Mouse (Mus musculus) CH12.LX (cell line): Measurements from ENCODE around the gene Olfr155. TPM values are rescaled to one million over a fixed set of nuclear protein-coding genes. Genes with fewer than 3 reads are reported as not detected.

Source experiments
- DNase-seq: peaks from one replicate; pipeline ENCODE4 v3.0.0-alpha.2; 2013; ENCODE audit errors: extremely low read depth
- H3K27ac ChIP-seq: 2 replicates; pipeline ENCODE4 v1.5.1; 2012; ENCODE audit warnings: low read depth, mild to moderate bottlenecking, control low read depth, moderate library complexity; ENCODE audit not compliant: insufficient read depth
- H3K27me3 ChIP-seq: replicated peaks from 2 replicates; pipeline ENCODE3; 2012; ENCODE audit warnings: inconsistent platforms
- H3K36me3 ChIP-seq, 2 experiments: replicated peaks in 1 of 2; 2 replicates each; pipeline versions ENCODE3 to v1.6.1; 2012; ENCODE audit warnings: inconsistent platforms in 1 of 2, low read length in 1 of 2, mild to moderate bottlenecking in 1 of 2, mixed read lengths in 1 of 2, moderate library complexity in 1 of 2; ENCODE audit not compliant: control insufficient read depth in 1 of 2, insufficient read depth in 1 of 2
- H3K4me1 ChIP-seq, 2 experiments: 2 replicates each; pipeline ENCODE4 v1.6.1; 2012; ENCODE audit warnings: inconsistent platforms in 1 of 2, moderate library complexity in 1 of 2; ENCODE audit not compliant: insufficient read depth in 2 of 2, control insufficient read depth in 1 of 2
- H3K4me2 ChIP-seq: 2 replicates; pipeline ENCODE4 v1.6.1; 2012; ENCODE audit warnings: low read depth, mild to moderate bottlenecking, control low read depth; ENCODE audit not compliant: poor library complexity, insufficient read depth, severe bottlenecking
- H3K4me3 ChIP-seq, 3 experiments: fragments of 150-350 bp in 1 of 3; sonication (generic) in 1 of 3; replicated peaks in 1 of 3; 2 replicates each; pipeline versions ENCODE3 to v1.5.1; 2011 to 2012; ENCODE audit warnings: low read depth in 2 of 3, low read length in 2 of 3, mild to moderate bottlenecking in 2 of 3, moderate library complexity in 2 of 3, control low read depth in 1 of 3, improper control_type of control experiment in 1 of 3, inconsistent platforms in 1 of 3, mixed read lengths in 1 of 3; ENCODE audit not compliant: poor library complexity in 1 of 3
- H3K79me2 ChIP-seq: replicated peaks from 2 replicates; pipeline ENCODE4 v1.6.1; 2012; ENCODE audit warnings: mild to moderate bottlenecking, moderate library complexity; ENCODE audit not compliant: control insufficient read depth, poor library complexity, insufficient read depth, severe bottlenecking; ENCODE audit errors: extremely low read depth
- H3K9ac ChIP-seq: 2 replicates; pipeline ENCODE4 v1.6.1; 2012; ENCODE audit warnings: low read depth, mild to moderate bottlenecking, control low read depth, moderate library complexity; ENCODE audit not compliant: insufficient read depth
- H3K9me3 ChIP-seq: replicated peaks from 2 replicates; pipeline ENCODE3; 2012; ENCODE audit warnings: low read length, inconsistent platforms, mixed read lengths
- BHLHE40 ChIP-seq: IDR thresholded peaks from 2 replicates; pipeline ENCODE4 v1.6.1; 2011; ENCODE audit warnings: mild to moderate bottlenecking, low read depth, low read length, improper control_type of control experiment
- CHD2 ChIP-seq: IDR thresholded peaks from 2 replicates; pipeline ENCODE4 v1.6.1; 2011; ENCODE audit warnings: low read length, improper control_type of control experiment
- CTCF ChIP-seq, 2 experiments: IDR thresholded peaks in 1 of 2; conservative IDR thresholded peaks in 1 of 2; 2 replicates each; pipeline ENCODE4 v1.5.1; 2011 to 2012; ENCODE audit warnings: low read depth in 2 of 2, low read length in 2 of 2, improper control_type of control experiment in 1 of 2, inconsistent platforms in 1 of 2, mild to moderate bottlenecking in 1 of 2, moderate library complexity in 1 of 2
- E2F4 ChIP-seq: IDR thresholded peaks from 2 replicates; pipeline ENCODE4 v1.6.1; 2011; ENCODE audit warnings: low read depth, low read length, improper control_type of control experiment; ENCODE audit not compliant: insufficient replicate concordance
- ELF1 ChIP-seq: IDR thresholded peaks from 2 replicates; pipeline ENCODE4 v1.6.1; 2014; ENCODE audit warnings: low read depth, mild to moderate bottlenecking, inconsistent platforms, low read length, improper control_type of control experiment
- EP300 ChIP-seq: IDR thresholded peaks from 2 replicates; pipeline ENCODE4 v1.6.1; 2011; ENCODE audit warnings: low read length, improper control_type of control experiment
- HCFC1 ChIP-seq: IDR thresholded peaks from 2 replicates; pipeline ENCODE4 v1.6.1; 2012; ENCODE audit warnings: low read depth, mild to moderate bottlenecking, inconsistent platforms, low read length, improper control_type of control experiment
- IRF4 ChIP-seq: IDR thresholded peaks from 2 replicates; pipeline ENCODE4 v1.6.1; 2014; ENCODE audit warnings: low read depth, mild to moderate bottlenecking, inconsistent platforms, low read length, improper control_type of control experiment
- JUN ChIP-seq: IDR thresholded peaks from 2 replicates; pipeline ENCODE4 v1.6.1; 2011; ENCODE audit warnings: low read depth, mild to moderate bottlenecking, low read length, improper control_type of control experiment, moderate library complexity; ENCODE audit not compliant: insufficient read depth
- JUND ChIP-seq: conservative IDR thresholded peaks from 2 replicates; pipeline ENCODE4 v1.6.1; 2011; ENCODE audit warnings: low read depth, low read length, improper control_type of control experiment
- KAT2A ChIP-seq: IDR thresholded peaks from 2 replicates; pipeline ENCODE4 v1.6.1; 2012; ENCODE audit warnings: low read length, improper control_type of control experiment, inconsistent platforms; ENCODE audit not compliant: insufficient replicate concordance
- MAFK ChIP-seq: IDR thresholded peaks from 2 replicates; pipeline ENCODE4 v1.6.1; 2011; ENCODE audit warnings: low read length, improper control_type of control experiment; ENCODE audit not compliant: insufficient replicate concordance
- MXI1 ChIP-seq: IDR thresholded peaks from 2 replicates; pipeline ENCODE4 v1.6.1; 2011; ENCODE audit warnings: mild to moderate bottlenecking, low read depth, low read length, improper control_type of control experiment
- MYC ChIP-seq: IDR thresholded peaks from 2 replicates; pipeline ENCODE4 v1.6.1; 2011; ENCODE audit warnings: low read depth, mild to moderate bottlenecking, improper control_type of control experiment, low read length
- PAX5 ChIP-seq: IDR thresholded peaks from 2 replicates; pipeline ENCODE4 v1.6.1; 2012; ENCODE audit warnings: low read length, inconsistent platforms, mixed read lengths
- POLR2A ChIP-seq: IDR thresholded peaks from 2 replicates; pipeline ENCODE4 v1.6.1; 2011; ENCODE audit warnings: low read depth, mild to moderate bottlenecking, improper control_type of control experiment, low read length
- POLR2AphosphoS2 ChIP-seq: IDR thresholded peaks from 2 replicates; pipeline ENCODE4 v1.6.1; 2011; ENCODE audit warnings: low read depth, low read length, improper control_type of control experiment
- RAD21 ChIP-seq: IDR thresholded peaks from 2 replicates; pipeline ENCODE4 v1.6.1; 2011; ENCODE audit warnings: low read depth, mild to moderate bottlenecking, low read length, improper control_type of control experiment, moderate library complexity
- RCOR1 ChIP-seq: conservative IDR thresholded peaks from 2 replicates; pipeline ENCODE4 v1.6.1; 2012; ENCODE audit warnings: low read depth, mild to moderate bottlenecking, inconsistent platforms, low read length, improper control_type of control experiment
- SIN3A ChIP-seq: IDR thresholded peaks from 2 replicates; pipeline ENCODE4 v1.6.1; 2012; ENCODE audit warnings: low read length, improper control_type of control experiment, inconsistent platforms
- TBP ChIP-seq: conservative IDR thresholded peaks from 2 replicates; pipeline ENCODE4 v1.6.1; 2011; ENCODE audit warnings: low read depth, low read length, improper control_type of control experiment
- TCF12 ChIP-seq: IDR thresholded peaks from 2 replicates; pipeline ENCODE4 v1.6.1; 2014; ENCODE audit warnings: low read depth, mild to moderate bottlenecking, inconsistent platforms, low read length, improper control_type of control experiment
- USF1 ChIP-seq: IDR thresholded peaks from 2 replicates; pipeline ENCODE4 v1.6.1; 2014; ENCODE audit warnings: low read depth, mild to moderate bottlenecking, inconsistent platforms, low read length, improper control_type of control experiment
- USF2 ChIP-seq: conservative IDR thresholded peaks from 2 replicates; pipeline ENCODE4 v1.6.1; 2011; ENCODE audit warnings: low read depth, low read length, improper control_type of control experiment
- ZC3H11A ChIP-seq: IDR thresholded peaks from 2 replicates; pipeline ENCODE4 v1.6.1; 2012; ENCODE audit warnings: low read depth, mild to moderate bottlenecking, inconsistent platforms, low read length, improper control_type of control experiment
- ZKSCAN1 ChIP-seq: IDR thresholded peaks from 2 replicates; pipeline ENCODE4 v1.6.1; 2012; ENCODE audit warnings: low read depth, inconsistent platforms, low read length, improper control_type of control experiment, borderline replicate concordance
- ZNF384 ChIP-seq: IDR thresholded peaks from 2 replicates; pipeline ENCODE4 v1.6.1; 2012; ENCODE audit warnings: low read depth, low read length, improper control_type of control experiment, inconsistent platforms
- dilution Hi-C: fragments of 300-500 bp; cut with MboI; formaldehyde crosslinking; loops from 2 replicates; pipeline ENCODE4 v1.14.3; 2020; ENCODE audit warnings: low sequenced_read_pairs; ENCODE audit not compliant: extremely low pct_unique_long_range_greater_than_20kb, extremely low pct_ligation_motif_present
- in situ Hi-C: fragments of 300-500 bp; cut with MboI; formaldehyde crosslinking; loops from 3 replicates; pipeline ENCODE4 v1.14.3; 2019; ENCODE audit warnings: low sequenced_read_pairs, low pct_ligation_motif_present, low pct_unique_long_range_greater_than_20kb, mixed read lengths
- polyA plus RNA-seq: library from polyadenylated mRNA; unstranded; fragments of >175 nt; gene quantifications from 2 replicates; pipeline ENCODE4 v1.2.1, GENCODE M21; 2012; ENCODE audit warnings: low read depth; ENCODE audit not compliant: insufficient read length
- total RNA-seq, 2 experiments: library from RNA; depleted of rRNA; stranded (reverse); fragments of 300-350 nt in 1 of 2; fragments of >200 nt in 1 of 2; gene quantifications; 2 replicates each; pipeline ENCODE4 v1.2.3; 2012 to 2014

The Olfr155 gene
- total and polyA plus RNA-seq, 3 experiments, result not detected

- Histone ChIP-seq H3K4me2 (no peak overlapping the region), H3K27ac (no peak overlapping the region), H3K79me2 (no peaks in the 10 kb centered on the region), H3K9me3 (no peaks in the 10 kb centered on the region), H3K36me3 (no peaks in the 10 kb centered on the region), H3K27me3 (no peaks in the 10 kb centered on the region), H3K4me3 (no peak overlapping the region), H3K4me1 (peaks cover 0 to 8% of the 10 kb centered on the region in 2 experiments; a peak in 2 of 4 replicates), H3K9ac (no peak overlapping the region)
- TF ChIP-seq PAX5 (no peak), RCOR1 (no peak), IRF4 (no peak)
- dilution Hi-C loops (no loop called here), in situ Hi-C loops (no loop called here)
- DNase-seq, result no peak
Observed at GRCm38 (mm10) chr4:43891247-43891646, 39.9 kb downstream of the Olfr155 start.

GRCm38 (mm10) chr4:43897209-43897608, 45.8 kb downstream of the Olfr155 start:
- no peaks in the 10 kb centered on the region for H3K79me2 ChIP-seq
- no peak overlapping the region for H3K27ac ChIP-seq
- H3K4me3 ChIP-seq, result no peak overlapping the region
- in situ Hi-C loops, result no loop called here
- DNase-seq, result peak; percentile 20
- H3K36me3 ChIP-seq, result no peaks in the 10 kb centered on the region
- no peaks in the 10 kb centered on the region for H3K9me3 ChIP-seq
- H3K4me1 ChIP-seq, result peaks cover 16 to 45% of the 10 kb centered on the region in 2 experiments
- H3K9ac ChIP-seq, result no peak overlapping the region
- dilution Hi-C loops, result no loop called here
- TF ChIP-seq USF1 (no peak), ZNF384 (no peak), CTCF (conservative IDR thresholded peaks at IDR 0.05 in 1 of 2, IDR thresholded peaks at IDR 0.05 in 1 of 2; ENCODE audit: low read depth in 2 of 2, low read length in 2 of 2) (no peak), ELF1 (no peak), ZC3H11A (no peak), MXI1 (no peak), SIN3A (no peak), MAFK (no peak), JUND (no peak)
- H3K4me2 ChIP-seq, result no peak overlapping the region
- H3K27me3 ChIP-seq, result no peaks in the 10 kb centered on the region

GRCm38 (mm10) chr4:43899197-43899596, 47.8 kb downstream of the Olfr155 start:
- dilution Hi-C loops (no loop called here), in situ Hi-C loops (no loop called here)
- Histone ChIP-seq H3K27ac (peak overlapping the region; percentile 38; the same call in 1 of the 2 replicates), H3K36me3 (no peaks in the 10 kb centered on the region), H3K4me2 (peak overlapping the region; percentile 42), H3K9me3 (no peaks in the 10 kb centered on the region), H3K4me1 (peaks cover 18 to 65% of the 10 kb centered on the region in 2 experiments), H3K4me3 (no peak overlapping the region), H3K9ac (0 out of 2 replicates have a peak overlapping the region, but pooled peaks have one; percentile 12), H3K79me2 (no peaks in the 10 kb centered on the region), H3K27me3 (no peaks in the 10 kb centered on the region)
- peak; percentile 79 for DNase-seq
- TF ChIP-seq KAT2A (no peak), IRF4 (peak; percentile 94), PAX5 (no peak), ZKSCAN1 (no peak), RAD21 (no peak), TCF12 (peak; percentile 54; the same call in 1 of the 2 replicates), JUN (no peak), MAFK (no peak), POLR2AphosphoS2 (no peak), HCFC1 (no peak), USF2 (no peak), CHD2 (peak; percentile 58; the same call in 1 of the 2 replicates), SIN3A (no peak), E2F4 (no peak), MYC (0 out of 2 replicates have a peak, but pooled peaks have one; percentile 11), BHLHE40 (no peak), POLR2A (peak; percentile 32; the same call in 1 of the 2 replicates), EP300 (peak; percentile 85), TBP (no peak)
